Mouse (Mus musculus) liver, postnatal 0 days (tissue): Measurements from ENCODE around the gene Tenm1. TPM values are rescaled to one million over a fixed set of nuclear protein-coding genes. Genes with fewer than 3 reads are reported as not detected.

Source experiments
- ATAC-seq: fragments of 200-750 bp; cut with Nextera tagmentation; 2 replicates; pipeline ENCODE4 v1.8.0; 2017; ENCODE audit warnings: mild to moderate bottlenecking, moderate library complexity
- DNase-seq: peaks from one replicate; pipeline ENCODE4 v3.0.0-alpha.2; 2016
- H3K27ac ChIP-seq: fragments of 300-500 bp; sonication (generic); 2 replicates; pipeline ENCODE4 v1.5.1; 2014; ENCODE audit warnings: antibody characterized with exemption, moderate library complexity, mild to moderate bottlenecking, low read depth
- H3K27me3 ChIP-seq: fragments of 300-500 bp; sonication (generic); 2 replicates; pipeline ENCODE4 v1.6.1; 2014; ENCODE audit warnings: low read length, control low read depth, mixed read lengths; ENCODE audit not compliant: insufficient read depth
- H3K36me3 ChIP-seq: fragments of 300-500 bp; sonication (generic); replicated peaks from 2 replicates; pipeline ENCODE4 v1.6.1; 2014; ENCODE audit warnings: mild to moderate bottlenecking, control low read depth, low read length, moderate library complexity, mixed read lengths; ENCODE audit not compliant: insufficient read depth
- H3K4me1 ChIP-seq: fragments of 300-500 bp; sonication (generic); 2 replicates; pipeline ENCODE4 v1.6.1; 2014; ENCODE audit warnings: antibody characterized with exemption, mild to moderate bottlenecking, control low read depth; ENCODE audit not compliant: insufficient read depth
- H3K4me2 ChIP-seq: fragments of 300-500 bp; sonication (generic); 2 replicates; pipeline ENCODE4 v1.6.1; 2014; ENCODE audit warnings: low read depth, mild to moderate bottlenecking, low read length, moderate library complexity, mixed read lengths
- H3K4me3 ChIP-seq: fragments of 300-500 bp; sonication (generic); 2 replicates; pipeline ENCODE4 v1.5.1; 2014; ENCODE audit warnings: low read depth, low read length
- H3K9ac ChIP-seq: fragments of 300-500 bp; sonication (generic); replicated peaks from 2 replicates; pipeline ENCODE4 v1.6.1; 2014; ENCODE audit warnings: mild to moderate bottlenecking, moderate library complexity
- H3K9me3 ChIP-seq: fragments of 300-500 bp; sonication (generic); 2 replicates; pipeline ENCODE4 v1.6.1; 2016; ENCODE audit warnings: mild to moderate bottlenecking, control low read depth, low read length, mixed read lengths
- CTCF ChIP-seq: sonication (generic); IDR thresholded peaks from 2 replicates; pipeline ENCODE4 v1.5.1; 2016; ENCODE audit warnings: antibody characterized with exemption, low read depth
- EP300 ChIP-seq: IDR thresholded peaks from 2 replicates; pipeline ENCODE4 v1.6.1; 2016; ENCODE audit warnings: antibody characterized with exemption, low read depth, mild to moderate bottlenecking
- WGBS: fragments of 180-500 bp; shearing (Covaris S2); extraction: QIAGEN DNeasy Blood & Tissue Kit; methylation state at CpG from one replicate; pipeline ENCODE4 v1.1.7; 2014; ENCODE audit not compliant: insufficient replicate concordance; 5-methylcytosine and 5-hydroxymethylcytosine counted together
- polyA plus RNA-seq: library from polyadenylated mRNA; unstranded; fragments of >200 nt; fragmentation: Nextera tagmentation; extraction: Ambion mirVana; gene quantifications from 2 replicates; pipeline ENCODE4 v1.2.1, GENCODE M21; 2015

The Tenm1 gene
- polyA plus RNA-seq, 1 experiment from 2014 or later = not detected

DNA sequence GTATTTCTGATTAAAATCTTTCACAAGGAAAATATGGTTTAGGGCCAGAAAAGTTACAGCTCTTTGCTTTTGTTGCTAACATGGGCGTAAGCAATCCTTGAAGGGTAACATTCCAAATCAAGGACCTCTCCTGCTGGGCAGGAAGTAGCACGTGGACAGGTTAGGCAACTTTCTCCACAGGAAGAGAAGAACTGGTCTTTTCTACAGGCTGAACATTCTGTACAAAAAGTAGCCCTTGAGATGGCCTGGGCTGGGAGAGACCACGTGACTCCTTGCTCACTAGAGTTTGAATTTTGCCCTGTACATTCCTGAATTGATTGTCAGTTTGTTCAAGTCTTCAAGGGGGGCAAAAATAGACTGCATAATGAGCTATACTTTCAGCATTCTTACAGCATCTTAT, 728.6 kb downstream of the Tenm1 start:
- H3K9ac ChIP-seq = no peak overlapping the region
- 45% methylated on average over 3 of the region's 3 CpGs for WGBS
- no peak for ATAC-seq
- no peaks in the 10 kb centered on the region for H3K4me1 ChIP-seq
- TF ChIP-seq EP300 = no peak
- TF ChIP-seq CTCF = no peak
- DNase-seq = no peak
- H3K4me2 ChIP-seq = no peak overlapping the region
- H3K36me3 ChIP-seq = no peaks in the 10 kb centered on the region
- H3K27ac ChIP-seq = no peak overlapping the region
- H3K4me3 ChIP-seq = no peak overlapping the region
- no peaks in the 10 kb centered on the region for H3K9me3 ChIP-seq
- H3K27me3 ChIP-seq = no peaks in the 10 kb centered on the region

GRCm38 (mm10) chrX:42647131-42647530, 781.8 kb downstream of the Tenm1 start:
- no peaks in the 10 kb centered on the region for H3K36me3 ChIP-seq
- WGBS = 58% methylated on average over 3 of the region's 3 CpGs
- no peaks in the 10 kb centered on the region for H3K9me3 ChIP-seq
- H3K9ac ChIP-seq = no peak overlapping the region
- ATAC-seq (no peak), DNase-seq (no peak)
- no peak overlapping the region for H3K27ac ChIP-seq
- TF ChIP-seq EP300 (no peak), CTCF (no peak)
- H3K4me3 ChIP-seq = no peak overlapping the region
- no peak overlapping the region for H3K4me2 ChIP-seq
- H3K27me3 ChIP-seq = no peaks in the 10 kb centered on the region
- H3K4me1 ChIP-seq = no peaks in the 10 kb centered on the region

- H3K9ac ChIP-seq = no peak overlapping the region
- H3K4me2 ChIP-seq = no peak overlapping the region
- H3K27ac ChIP-seq = no peak overlapping the region
- no peaks in the 10 kb centered on the region for H3K36me3 ChIP-seq
- DNase-seq (no peak), ATAC-seq (no peak)
- TF ChIP-seq CTCF (no peak), EP300 (no peak)
- H3K27me3 ChIP-seq = no peaks in the 10 kb centered on the region
- H3K9me3 ChIP-seq = no peaks in the 10 kb centered on the region
- H3K4me3 ChIP-seq = no peak overlapping the region
- WGBS = 71% methylated on average over 2 of the region's 2 CpGs
- no peaks in the 10 kb centered on the region for H3K4me1 ChIP-seq
Measured at GRCm38 (mm10) chrX:42580521-42580920, 848.4 kb downstream of the Tenm1 start.

- no peak overlapping the region for H3K9ac ChIP-seq
- no peak for DNase-seq
- no peaks in the 10 kb centered on the region for H3K9me3 ChIP-seq
- H3K36me3 ChIP-seq = no peaks in the 10 kb centered on the region
- no peak overlapping the region for H3K4me2 ChIP-seq
- no peak overlapping the region for H3K4me3 ChIP-seq
- H3K4me1 ChIP-seq = no peaks in the 10 kb centered on the region
- whole genome bisulfite sequencing = 57% methylated on average over 4 of the region's 4 CpGs
- no peak for ATAC-seq
- no peaks in the 10 kb centered on the region for H3K27me3 ChIP-seq
- no peak for TF ChIP-seq EP300
- TF ChIP-seq CTCF = no peak
- H3K27ac ChIP-seq = no peak overlapping the region
Measured at GRCm38 (mm10) chrX:42558683-42559082, 870.2 kb downstream of the Tenm1 start.

GRCm38 (mm10) chrX:42557284-42557683, 871.6 kb downstream of the Tenm1 start:
- peak; percentile 33 for DNase-seq
- no peak for ATAC-seq

DNA sequence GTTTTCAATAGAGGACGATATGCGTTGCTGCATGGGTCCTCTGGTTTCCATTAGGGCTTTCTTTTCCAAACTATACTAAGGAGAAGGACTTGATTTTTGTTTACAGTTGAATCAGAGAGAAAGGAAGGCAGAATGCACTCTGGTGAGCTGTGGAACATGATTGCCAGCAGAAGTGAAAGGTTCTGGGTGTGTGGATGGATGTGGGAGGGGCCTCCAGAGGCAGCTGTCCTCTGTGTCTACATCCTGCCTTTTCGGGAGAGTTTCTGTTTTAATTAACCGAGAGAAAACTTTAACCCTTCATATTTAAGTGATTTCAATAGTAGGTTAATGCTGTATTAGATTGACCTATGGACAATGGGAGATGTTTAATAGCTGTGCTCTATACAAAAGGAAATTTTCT, 880.4 kb downstream of the Tenm1 start:
- DNase-seq = no peak
- Histone ChIP-seq H3K9ac (no peak overlapping the region), H3K9me3 (no peaks in the 10 kb centered on the region), H3K36me3 (no peaks in the 10 kb centered on the region), H3K4me3 (no peak overlapping the region), H3K4me1 (no peaks in the 10 kb centered on the region), H3K4me2 (no peak overlapping the region), H3K27me3 (no peaks in the 10 kb centered on the region), H3K27ac (no peak overlapping the region)
- ATAC-seq = no peak
- TF ChIP-seq EP300 = no peak
- no peak for TF ChIP-seq CTCF
- WGBS = 52% methylated on average over 4 of the region's 4 CpGs

More at GRCm38 (mm10) chrX:42557284-42557683, 871.6 kb downstream of the Tenm1 start:
- H3K4me3 ChIP-seq = no peak overlapping the region
- H3K27me3 ChIP-seq = no peaks in the 10 kb centered on the region
- TF ChIP-seq CTCF (peak; percentile 72), EP300 (no peak)
- H3K9ac ChIP-seq = no peak overlapping the region
- H3K4me2 ChIP-seq = no peak overlapping the region
- 22% methylated on average over 7 of the region's 7 CpGs for WGBS
- H3K36me3 ChIP-seq = no peaks in the 10 kb centered on the region
- no peaks in the 10 kb centered on the region for H3K9me3 ChIP-seq
- no peaks in the 10 kb centered on the region for H3K4me1 ChIP-seq
- H3K27ac ChIP-seq = no peak overlapping the region

DNA sequence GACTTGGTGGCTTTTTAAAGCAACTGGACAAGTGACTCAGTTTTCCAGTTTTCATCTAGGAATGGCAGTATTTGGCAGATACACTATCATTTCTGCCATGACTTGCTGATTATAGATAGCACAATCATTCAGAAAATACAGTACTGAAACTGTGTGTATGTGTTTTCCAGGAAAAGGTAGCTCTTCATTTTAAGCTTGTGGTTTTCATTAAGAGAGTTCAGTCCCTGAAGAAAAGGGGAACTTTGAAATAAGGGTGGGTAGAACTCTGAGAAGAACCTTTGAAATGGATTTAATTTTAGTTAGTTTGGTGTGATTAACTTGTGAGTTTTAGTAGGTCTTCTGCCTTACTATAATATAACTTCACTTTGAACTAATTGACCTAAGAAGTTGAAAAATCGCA, 883.9 kb downstream of the Tenm1 start:
- TF ChIP-seq CTCF = no peak
- no peak for TF ChIP-seq EP300
- no peaks in the 10 kb centered on the region for H3K4me1 ChIP-seq
- H3K4me3 ChIP-seq = no peak overlapping the region
- WGBS = 65% methylated on average over 1 of the region's 1 CpGs
- ATAC-seq = no peak
- DNase-seq = no peak
- no peaks in the 10 kb centered on the region for H3K9me3 ChIP-seq
- H3K36me3 ChIP-seq = no peaks in the 10 kb centered on the region
- H3K27ac ChIP-seq = no peak overlapping the region
- no peak overlapping the region for H3K4me2 ChIP-seq
- no peaks in the 10 kb centered on the region for H3K27me3 ChIP-seq
- H3K9ac ChIP-seq = no peak overlapping the region
